Mouse (Mus musculus) gastrocnemius, postnatal 25 days (tissue): ENCODE results near the gene Rps3a1. TPM values are rescaled to one million over a fixed set of nuclear protein-coding genes. Genes with fewer than 3 reads are reported as not detected.
"Not testable (repeated sequence)": the region's sequence is repeated elsewhere in the genome, so short reads cannot be mapped to it uniquely, and the experiment has no call there.

Source experiments
- DNase-seq: peaks from one replicate; pipeline ENCODE4 v3.0.0; 2022
- total RNA-seq, 2 experiments: library from RNA; stranded (reverse); gene quantifications; 1 replicate in 1 of 2; 2 replicates in 1 of 2; pipeline ENCODE4 v1.2.3; 2021

Rps3a1 gene
- total RNA-seq, 2 experiments from 2014 or later, result 337 to 372 TPM

DNA sequence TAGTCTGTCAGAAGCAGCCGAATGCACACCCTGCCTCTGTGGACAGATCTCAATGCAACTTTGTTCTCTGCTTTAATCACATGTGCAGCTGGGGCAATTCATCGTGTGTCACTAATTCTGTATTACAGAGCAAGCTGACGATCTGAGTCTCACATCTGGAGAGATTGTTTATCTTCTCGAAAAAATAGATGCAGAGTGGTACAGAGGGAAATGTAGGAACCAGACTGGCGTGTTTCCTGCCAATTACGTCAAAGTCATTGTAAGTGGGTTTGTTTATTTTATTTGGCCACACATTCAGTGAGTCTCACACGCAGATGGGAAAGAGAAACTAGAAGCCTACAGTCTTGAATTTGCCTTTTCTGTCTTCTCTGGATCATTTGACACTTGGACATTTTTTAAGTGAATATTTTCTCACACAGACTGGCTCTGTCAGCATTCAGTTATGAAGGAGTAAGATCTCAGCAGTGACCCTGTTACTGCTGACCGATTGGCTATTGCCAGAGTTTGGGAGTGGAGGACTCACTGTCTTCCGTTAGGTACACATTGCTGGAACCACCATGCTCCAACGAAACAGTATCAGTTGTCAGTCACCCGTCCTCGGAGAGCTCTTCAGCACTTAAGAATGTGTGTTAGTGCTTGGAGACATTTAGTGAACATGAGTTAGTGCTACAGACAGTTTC, 27.7 kb downstream of the Rps3a1 start:
- DNase-seq, result no peak

DNA sequence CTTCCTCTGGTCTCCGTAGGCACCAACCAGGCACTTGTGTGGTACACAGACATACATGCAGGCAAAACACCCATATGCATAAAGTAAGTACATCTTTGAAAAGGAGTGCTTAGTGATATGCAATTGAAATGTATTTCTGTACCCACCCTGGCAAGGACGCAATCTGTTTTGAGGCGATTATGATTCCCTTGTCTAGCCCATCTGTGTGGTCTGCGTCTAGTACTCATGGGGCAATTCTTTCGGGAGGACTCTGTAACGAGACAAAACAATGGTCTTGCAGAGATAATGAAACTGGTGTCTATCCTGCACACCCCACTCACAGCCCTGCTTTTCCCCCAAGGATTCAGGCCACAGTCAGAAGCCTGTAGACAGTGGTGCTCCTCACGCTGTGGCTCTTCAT, 29.7 kb downstream of the Rps3a1 start:
- no peak for DNase-seq

DNA sequence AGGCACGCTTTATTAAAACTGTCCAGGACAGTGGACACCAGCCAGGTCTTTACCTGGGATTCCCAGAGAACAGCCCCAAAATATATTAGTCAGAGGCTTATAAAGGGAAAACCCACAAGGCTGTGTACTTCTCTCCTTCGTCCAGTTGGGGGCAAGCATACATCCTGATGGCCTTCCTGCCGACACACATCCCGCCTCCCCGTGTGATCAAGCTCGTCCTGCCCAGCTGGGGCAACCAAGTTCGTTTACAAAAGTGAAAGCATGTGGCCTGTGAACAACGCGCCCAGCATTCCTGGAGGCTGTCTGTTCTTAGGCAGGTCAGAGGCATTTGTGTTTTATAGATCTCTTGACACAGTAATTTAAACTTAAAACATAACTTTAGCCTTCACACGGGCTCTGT, 32.4 kb downstream of the Rps3a1 start:
- peak; percentile 19 for DNase-seq

DNA sequence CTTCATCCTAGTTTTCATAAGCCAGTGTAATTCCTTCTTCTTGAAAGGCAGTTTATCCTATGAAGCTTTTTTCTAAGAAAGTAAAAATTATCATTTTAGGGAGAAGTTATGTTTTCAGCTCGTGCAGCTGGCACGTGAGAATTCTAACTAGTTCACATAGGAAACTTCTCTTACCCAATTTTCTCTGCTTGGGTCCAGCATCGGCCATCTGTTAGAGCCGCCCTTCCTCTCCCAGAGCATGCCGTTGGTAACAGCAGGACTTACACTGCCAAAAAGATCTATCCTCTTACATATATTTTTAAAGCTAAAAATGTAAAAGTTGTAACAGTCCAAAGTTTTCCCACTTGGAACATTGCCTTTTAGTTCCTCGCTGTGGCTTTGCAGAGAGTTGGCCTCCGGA, 33.4 kb downstream of the Rps3a1 start:
- DNase-seq, result no peak

DNA sequence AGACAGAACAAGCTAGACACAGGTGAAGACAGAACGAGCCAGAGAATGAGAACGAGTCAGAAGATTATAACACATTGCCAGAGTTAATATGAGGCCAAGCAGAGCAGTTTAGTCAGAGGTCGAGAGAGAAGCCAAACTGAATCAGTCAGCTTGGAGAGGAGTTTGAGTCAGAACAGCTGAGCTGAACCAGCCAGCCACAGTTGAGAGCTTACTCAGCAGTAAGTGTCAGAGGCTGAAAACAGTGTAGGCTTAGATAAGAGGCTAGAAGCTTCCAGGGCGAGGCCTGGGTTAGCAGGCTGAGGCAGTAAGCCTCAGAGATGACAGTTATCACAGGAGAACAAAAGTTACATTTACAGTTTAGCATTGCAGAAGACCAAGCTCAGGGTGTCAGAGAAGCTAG, 33.9 kb downstream of the Rps3a1 start:
- no peak for DNase-seq

DNA sequence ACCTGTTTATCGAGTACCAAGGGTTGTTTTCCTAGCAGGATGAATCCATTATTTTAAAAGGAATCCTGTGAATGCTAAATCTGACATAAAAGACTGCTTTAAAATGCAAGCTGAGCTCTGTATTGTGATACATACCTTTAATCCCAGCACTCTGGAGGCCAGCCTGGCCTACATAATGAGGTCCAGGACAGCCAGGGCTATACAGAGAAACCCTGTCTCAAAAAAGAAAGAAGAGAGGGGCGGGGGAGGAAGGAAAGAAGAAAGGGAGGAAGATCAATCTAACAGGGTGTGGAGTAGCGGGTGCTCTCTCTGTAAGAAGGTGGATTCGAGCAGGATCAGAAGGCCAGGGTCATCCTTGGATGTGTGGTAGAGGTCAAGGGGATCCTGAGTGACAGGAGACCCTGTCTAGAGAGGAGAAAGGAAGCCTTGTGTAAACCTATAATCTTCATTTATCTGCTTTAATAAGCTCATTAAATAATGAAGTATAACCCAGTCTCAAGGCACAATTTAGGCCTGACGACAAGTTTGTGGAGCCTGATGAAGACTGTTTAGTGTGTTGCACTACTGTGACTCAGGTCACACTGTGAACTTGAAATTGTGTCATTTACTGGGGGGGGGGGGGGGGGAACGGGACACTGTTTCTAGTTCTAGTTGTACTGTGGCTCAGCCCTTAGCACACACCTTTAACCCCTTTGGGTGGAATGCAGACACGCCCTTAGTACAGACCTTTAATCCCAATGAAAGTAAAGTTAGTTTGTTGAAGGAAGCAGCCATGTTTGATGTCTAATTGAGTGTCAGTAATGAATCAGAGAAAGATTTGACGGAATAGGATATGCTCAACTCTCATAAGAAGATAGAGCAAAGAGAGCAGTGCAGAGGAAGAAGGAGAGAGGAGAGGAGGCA, 34.6 kb downstream of the Rps3a1 start:
- DNase-seq, result no peak

DNA sequence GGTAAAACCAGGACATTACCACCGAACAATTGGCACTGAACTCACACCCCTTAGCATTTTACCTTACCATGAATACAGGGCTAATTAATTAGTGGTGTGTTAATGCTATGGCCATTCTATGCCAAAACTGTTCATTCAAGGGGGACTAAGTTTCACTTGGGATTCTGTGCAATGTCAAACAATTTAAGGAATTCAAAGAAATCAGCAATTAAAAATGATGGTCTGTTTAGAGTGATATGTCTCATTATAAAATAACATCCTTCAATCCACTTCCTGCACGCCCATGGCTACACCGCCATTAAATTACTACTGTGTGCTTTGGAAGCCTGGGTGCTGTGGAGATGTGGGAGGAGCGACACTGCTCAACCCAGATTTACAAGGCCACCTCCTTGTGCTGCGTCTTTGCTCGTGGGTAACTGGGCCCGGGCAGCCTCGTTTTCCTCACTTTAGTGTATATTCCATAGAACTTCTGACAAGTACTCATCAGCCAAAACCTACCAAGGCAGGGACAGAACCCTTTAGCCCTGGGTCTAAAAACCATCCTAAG, 36.3 kb downstream of the Rps3a1 start:
- DNase-seq, result no peak

DNA sequence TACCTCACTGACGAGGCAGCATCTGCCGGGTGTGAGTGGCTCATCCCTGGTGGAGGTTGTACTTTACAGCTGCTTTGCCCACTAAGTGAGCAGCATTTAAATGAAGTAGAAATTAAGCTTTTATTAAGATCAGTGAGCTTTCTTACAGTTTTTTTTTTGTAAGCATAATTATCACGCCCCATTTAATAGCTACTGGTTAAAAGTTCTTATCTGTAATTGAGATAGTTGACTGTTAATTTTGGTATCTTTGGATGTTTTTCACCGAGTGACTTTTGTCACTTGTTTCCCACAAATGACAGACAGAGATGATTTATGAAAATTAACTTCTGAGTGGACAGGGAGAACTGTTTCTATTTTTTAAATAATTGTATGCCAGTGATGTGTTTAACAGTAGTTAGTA, 37.6 kb downstream of the Rps3a1 start:
- no peak for DNase-seq

DNA sequence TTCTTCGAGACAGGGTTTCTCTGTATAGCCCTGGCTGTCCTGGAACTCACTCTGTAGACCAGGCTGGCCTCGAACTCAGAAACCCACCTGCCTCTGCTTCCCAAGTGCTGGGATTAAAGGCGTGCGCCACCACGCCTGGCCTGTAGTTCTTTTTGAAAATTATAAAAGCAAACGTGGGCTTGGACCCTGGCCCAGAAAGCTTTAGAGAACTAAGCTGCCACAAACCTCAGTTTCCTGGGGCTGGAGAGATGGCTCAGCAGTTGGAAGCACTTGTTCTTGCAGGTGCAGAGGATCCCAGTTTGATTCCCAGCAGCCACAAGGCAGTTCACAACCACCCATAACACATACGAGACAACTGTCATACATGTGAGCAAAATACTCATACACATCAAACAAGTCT, 38.1 kb downstream of the Rps3a1 start:
- DNase-seq, result not testable (repeated sequence)

DNA sequence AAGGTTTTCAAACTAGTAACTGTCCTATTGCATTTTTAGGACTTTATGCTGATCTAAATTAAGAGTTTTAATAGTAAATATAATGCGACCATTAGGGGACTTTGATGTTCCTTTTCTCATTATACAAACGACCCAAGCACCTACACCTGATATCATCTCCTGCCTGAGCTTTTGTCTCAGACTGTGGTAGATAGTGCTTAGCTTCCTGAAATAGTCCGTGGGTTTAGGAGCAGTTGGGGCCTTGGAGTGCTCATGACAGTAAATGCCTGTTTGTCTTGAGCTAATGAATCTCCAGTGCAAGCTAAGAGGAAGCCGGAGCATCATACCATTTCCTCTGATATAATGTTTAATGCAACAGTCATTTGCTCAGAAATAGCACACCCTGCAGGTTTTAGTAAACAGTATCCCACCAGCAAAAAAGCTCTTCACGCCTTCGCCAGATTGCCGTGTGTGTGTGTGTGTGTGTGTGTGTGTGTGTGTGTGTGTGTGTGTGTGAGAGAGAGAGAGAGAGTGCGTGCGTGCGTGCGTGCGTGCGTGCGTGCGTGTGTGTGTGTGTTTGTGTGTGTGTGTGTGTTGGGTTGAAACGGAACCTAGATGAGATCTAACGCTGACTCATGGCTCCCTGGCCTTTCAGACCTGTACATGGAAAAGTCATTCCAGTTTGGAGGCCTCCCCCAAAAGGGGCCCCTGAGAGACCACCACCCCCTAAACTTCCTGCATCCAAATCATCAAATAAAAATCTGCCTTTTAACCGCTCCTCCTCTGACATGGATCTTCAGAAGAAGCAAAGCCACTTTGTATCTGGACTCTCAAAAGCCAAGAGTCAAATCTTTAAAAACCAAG, 38.8 kb downstream of the Rps3a1 start:
- DNase-seq, result no peak

DNA sequence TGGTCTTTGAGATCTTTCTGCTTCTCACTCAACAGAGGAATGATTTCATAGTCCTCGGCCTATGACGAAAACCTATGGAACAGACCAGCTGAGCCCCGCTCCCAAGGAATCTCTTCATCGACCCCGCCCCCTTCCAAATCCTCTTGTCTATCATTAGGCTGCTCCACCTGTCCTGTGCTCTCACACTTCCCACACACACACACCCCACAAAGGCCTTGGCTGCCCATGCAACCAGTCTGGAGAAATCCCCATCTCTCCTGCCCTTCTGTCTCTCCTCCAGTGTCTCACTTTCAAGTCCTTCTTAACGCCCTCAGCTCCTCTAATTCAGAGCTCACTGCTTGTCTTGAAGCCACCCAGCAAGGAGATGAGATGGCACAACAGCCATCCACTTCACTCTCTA, 40.5 kb downstream of the Rps3a1 start:
- DNase-seq, result no peak

DNA sequence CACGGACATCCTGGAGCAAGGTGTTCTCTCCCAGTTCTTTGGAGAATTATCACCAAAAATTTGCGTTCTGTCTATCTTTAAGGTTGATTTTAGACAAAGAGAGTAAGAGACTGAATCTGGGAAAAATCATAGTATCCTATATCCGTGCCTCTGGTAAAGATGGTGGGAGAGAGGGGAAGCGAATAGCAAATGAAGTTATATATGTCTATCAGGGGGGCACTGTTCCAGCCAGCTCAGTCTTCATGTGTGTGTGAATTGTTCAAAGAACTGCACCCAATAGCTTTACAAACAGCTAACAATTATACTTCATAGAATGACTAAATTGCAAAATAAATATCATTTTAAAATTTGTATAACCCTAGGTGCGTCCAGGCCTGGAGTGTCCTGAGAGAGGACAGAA, 48.6 kb downstream of the Rps3a1 start:
- DNase-seq, result no peak

DNA sequence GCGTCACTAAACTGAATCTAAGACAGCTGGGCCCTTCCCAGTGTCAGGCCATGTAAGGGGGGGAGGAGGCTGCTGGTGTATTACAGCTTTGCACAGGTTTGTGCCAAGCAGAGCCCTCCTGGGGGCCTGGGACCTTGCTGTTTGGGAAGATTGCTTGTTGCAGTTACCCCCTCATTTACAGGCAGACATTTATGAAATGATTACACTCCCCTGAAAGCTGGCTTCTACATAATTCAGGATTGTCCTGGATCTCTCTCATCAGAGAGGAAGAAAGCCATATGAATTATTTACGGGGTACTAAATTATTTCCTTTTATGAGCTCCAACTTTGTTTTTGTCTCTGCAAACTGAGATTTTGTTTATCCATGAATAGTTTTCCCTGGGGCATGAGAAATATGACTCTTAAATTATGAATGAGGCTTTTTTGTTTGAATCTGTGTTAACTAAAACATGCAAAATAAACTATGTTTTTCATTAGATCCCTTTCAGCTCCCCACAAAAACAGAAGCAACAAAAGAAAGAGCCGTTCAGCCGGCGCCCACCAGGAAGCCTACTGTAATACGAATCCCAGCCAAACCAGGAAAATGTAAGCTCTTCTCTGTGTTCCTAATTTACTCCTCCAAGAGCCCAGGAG, 49.2 kb downstream of the Rps3a1 start:
- no peak for DNase-seq

Other genes with a start within 250 kb of the Rps3a1 start
- 10 to 100 TPM; 20.0 to 20.6 TPM for gene Sh3d19, start 171.6 kb downstream of the Rps3a1 start, total RNA-seq
- not detected for gene Prss48, start 140.2 kb downstream of the Rps3a1 start, total RNA-seq
- gene Lrba, start 82.0 kb upstream of the Rps3a1 start, total RNA-seq, result 10 to 100 TPM; 17.6 to 20.4 TPM